Mouse (Mus musculus) hindbrain, embryonic 13.5 days (tissue): ENCODE measurements at regions not wholly inside any gene's neighbourhood (a gene's known extent, or its start where the extent isn't known, plus 50 kb on each side); places are given as distances from the start of the nearest gene placed in this dataset.

Experiments
- ATAC-seq: fragments of 200-750 bp; cut with Nextera tagmentation; 2 replicates; pipeline ENCODE4 v1.8.0; 2017; ENCODE audit warnings: moderate TSS enrichment; ENCODE audit not compliant: low FRiP score
- H3K27ac ChIP-seq: fragments of 300-500 bp; sonication (generic); 2 replicates; pipeline ENCODE4 v1.5.1; 2015; ENCODE audit warnings: inconsistent platforms, mild to moderate bottlenecking, moderate library complexity
- H3K27me3 ChIP-seq: fragments of 300-500 bp; sonication (generic); 2 replicates; pipeline ENCODE4 v1.6.1; 2015; ENCODE audit warnings: mild to moderate bottlenecking, inconsistent platforms
- H3K36me3 ChIP-seq: fragments of 300-500 bp; sonication (generic); 2 replicates; pipeline ENCODE4 v1.6.1; 2015; ENCODE audit warnings: mild to moderate bottlenecking, inconsistent platforms
- H3K4me1 ChIP-seq: fragments of 300-500 bp; sonication (generic); replicated peaks from 2 replicates; pipeline ENCODE4 v1.6.1; 2015; ENCODE audit warnings: inconsistent platforms
- H3K4me2 ChIP-seq: fragments of 300-500 bp; sonication (generic); 2 replicates; pipeline ENCODE4 v1.6.1; 2015; ENCODE audit warnings: inconsistent platforms, mild to moderate bottlenecking, moderate library complexity
- H3K4me3 ChIP-seq: fragments of 300-500 bp; sonication (generic); 2 replicates; pipeline ENCODE4 v1.5.1; 2015; ENCODE audit warnings: mild to moderate bottlenecking, inconsistent platforms
- H3K9ac ChIP-seq: fragments of 300-500 bp; sonication (generic); 2 replicates; pipeline ENCODE4 v1.6.1; 2015; ENCODE audit warnings: mild to moderate bottlenecking, inconsistent platforms
- H3K9me3 ChIP-seq: fragments of 300-500 bp; sonication (generic); 2 replicates; pipeline ENCODE4 v1.6.1; 2016; ENCODE audit warnings: inconsistent platforms
- WGBS: fragments of 180-500 bp; shearing (Covaris S2); methylation state at CpG from one replicate; pipeline ENCODE4 v1.1.7; 2015; 5-methylcytosine and 5-hydroxymethylcytosine counted together

DNA sequence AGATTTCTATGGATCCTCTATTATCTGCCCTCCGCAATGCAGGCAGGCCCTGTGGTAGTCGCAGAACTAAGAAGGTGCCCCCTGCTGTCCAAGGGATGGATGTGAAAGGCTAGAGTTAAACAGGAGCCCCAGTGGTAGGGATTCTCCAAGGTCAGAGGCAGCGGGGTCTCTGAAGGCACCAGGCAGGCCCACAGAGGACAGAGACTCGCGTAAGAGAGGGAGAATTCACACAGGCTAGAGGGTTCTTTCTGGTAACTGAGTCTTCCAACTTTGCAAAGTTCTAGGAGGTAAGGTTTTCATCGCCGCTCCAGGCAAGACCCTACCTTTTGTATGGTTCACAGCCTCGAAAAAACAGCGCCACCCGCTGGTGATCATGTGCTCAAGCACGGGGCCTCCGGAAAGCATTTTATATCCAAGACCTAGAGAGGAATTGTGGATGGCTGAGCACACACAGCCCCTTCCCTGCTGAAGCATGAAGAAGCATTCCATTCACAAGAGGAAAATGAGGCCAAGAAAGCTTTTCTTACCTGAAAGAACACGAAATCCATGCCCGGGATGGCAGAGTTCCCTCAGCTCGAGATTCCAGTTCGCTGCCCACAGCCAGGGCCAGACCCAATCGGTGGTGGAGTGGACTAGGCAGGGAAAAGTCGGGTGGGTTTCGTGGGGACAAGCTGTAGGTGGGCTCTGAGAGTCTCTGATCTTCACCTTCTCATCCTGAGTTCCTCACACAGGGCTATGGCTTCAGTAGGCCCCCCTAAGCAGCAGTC, 102.6 kb upstream of the Csf3r start:
- Histone ChIP-seq H3K27me3 (peaks cover 14% of the 10 kb centered on the region; the same call in 1 of the 2 replicates), H3K27ac (peak overlapping the region; percentile 60), H3K4me2 (peak overlapping the region; percentile 32; the same call in 1 of the 2 replicates), H3K36me3 (no peaks in the 10 kb centered on the region), H3K9me3 (no peaks in the 10 kb centered on the region), H3K4me3 (no peak overlapping the region), H3K9ac (peak overlapping the region; percentile 55; the same call in 1 of the 2 replicates), H3K4me1 (peaks cover 60% of the 10 kb centered on the region)
- WGBS: 12% methylated on average over 19 of the region's 19 CpGs
- ATAC-seq: peak; percentile 37; the same call in 1 of the 2 replicates

DNA sequence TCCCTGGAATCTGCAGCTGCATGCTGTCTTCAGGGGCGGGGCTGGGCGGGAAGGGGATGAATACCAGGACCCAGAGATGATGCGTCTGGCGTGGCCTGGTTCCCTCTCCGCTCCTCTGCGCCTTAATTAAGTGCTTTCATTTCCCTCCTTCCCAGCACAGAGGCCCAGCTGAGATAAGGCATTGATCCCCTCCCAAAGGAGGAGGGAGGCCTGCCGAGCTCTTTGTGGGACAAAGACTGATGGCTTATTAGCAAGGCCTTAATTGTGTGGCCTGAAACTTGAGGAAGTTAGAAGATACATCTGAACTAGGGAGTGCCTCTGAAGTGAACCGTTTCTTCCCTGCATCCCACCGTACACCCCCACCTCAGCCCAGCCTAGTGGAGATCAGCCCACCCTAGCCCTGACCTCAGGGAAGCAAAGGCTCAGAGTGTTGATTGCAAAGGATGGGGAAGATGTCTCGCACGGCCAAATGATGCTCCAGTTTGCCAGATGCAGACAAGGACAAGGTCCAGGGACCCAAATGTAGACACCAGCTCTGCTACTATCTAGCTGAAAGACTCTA, 102.0 kb upstream of the Csf3r start:
- 0 out of 2 replicates have a peak, but pooled peaks have one; percentile 5 for ATAC-seq
- no peak overlapping the region for H3K4me2 ChIP-seq
- H3K4me1 ChIP-seq: peaks cover 54% of the 10 kb centered on the region
- H3K4me3 ChIP-seq: no peak overlapping the region
- H3K9ac ChIP-seq: peak overlapping the region; percentile 19; the same call in 1 of the 2 replicates
- peaks cover 14% of the 10 kb centered on the region; the same call in 1 of the 2 replicates for H3K27me3 ChIP-seq
- no peaks in the 10 kb centered on the region for H3K36me3 ChIP-seq
- WGBS: 9% methylated on average over 11 of the region's 11 CpGs
- peak overlapping the region; percentile 60 for H3K27ac ChIP-seq
- H3K9me3 ChIP-seq: no peaks in the 10 kb centered on the region

GRCm38 (mm10) chr4:125923225-125923624, 101.1 kb upstream of the Csf3r start:
- ATAC-seq: peak; percentile 22; the same call in 1 of the 2 replicates
- Histone ChIP-seq H3K4me3 (no peak overlapping the region), H3K9me3 (no peaks in the 10 kb centered on the region), H3K27ac (peak overlapping the region; percentile 60), H3K9ac (peak overlapping the region; percentile 19; the same call in 1 of the 2 replicates), H3K4me2 (no peak overlapping the region), H3K27me3 (peaks cover 19% of the 10 kb centered on the region; the same call in 1 of the 2 replicates), H3K4me1 (peaks cover 53% of the 10 kb centered on the region), H3K36me3 (no peaks in the 10 kb centered on the region)
- WGBS: 14% methylated on average over 7 of the region's 7 CpGs

DNA sequence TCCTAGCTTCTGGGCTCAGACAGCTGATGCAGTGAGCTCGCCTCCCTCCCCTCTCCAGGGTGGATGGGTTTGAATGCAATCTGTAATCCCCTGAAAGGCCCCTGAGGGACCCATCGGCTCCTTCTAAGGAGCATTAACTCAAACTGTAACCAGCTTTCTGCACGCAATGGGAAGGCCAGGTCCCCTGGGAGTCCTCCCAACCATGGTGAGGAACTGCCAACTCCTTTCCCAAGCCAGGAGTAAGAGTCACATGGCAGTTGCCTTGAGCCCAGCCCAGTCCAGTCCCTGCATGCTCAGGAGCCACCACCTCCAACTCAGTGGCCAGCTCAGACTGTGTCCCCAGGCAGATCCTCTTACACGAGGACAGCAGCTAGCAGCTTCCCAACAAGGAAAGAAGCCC, 96.2 kb upstream of the Csf3r start:
- Histone ChIP-seq H3K27ac (no peak overlapping the region), H3K36me3 (no peaks in the 10 kb centered on the region), H3K9ac (no peak overlapping the region), H3K4me3 (no peak overlapping the region), H3K27me3 (0 out of 2 replicates have a peak, but pooled peaks cover 7% of the 10 kb centered on the region), H3K4me2 (no peak overlapping the region), H3K4me1 (peaks cover 73% of the 10 kb centered on the region), H3K9me3 (no peaks in the 10 kb centered on the region)
- WGBS: 32% methylated on average over 4 of the region's 4 CpGs
- ATAC-seq: no peak

GRCm38 (mm10) chr4:125929122-125929772, 95.1 kb upstream of the Csf3r start:
- H3K27ac ChIP-seq: peak overlapping the region; percentile 66
- no peaks in the 10 kb centered on the region for H3K36me3 ChIP-seq
- no peaks in the 10 kb centered on the region for H3K9me3 ChIP-seq
- WGBS: 51% methylated on average over 17 of the region's 17 CpGs
- no peak overlapping the region for H3K4me2 ChIP-seq
- 0 out of 2 replicates have a peak, but pooled peaks cover 7% of the 10 kb centered on the region for H3K27me3 ChIP-seq
- peaks cover 74% of the 10 kb centered on the region for H3K4me1 ChIP-seq
- H3K9ac ChIP-seq: no peak overlapping the region
- no peak overlapping the region for H3K4me3 ChIP-seq
- ATAC-seq: no peak

DNA sequence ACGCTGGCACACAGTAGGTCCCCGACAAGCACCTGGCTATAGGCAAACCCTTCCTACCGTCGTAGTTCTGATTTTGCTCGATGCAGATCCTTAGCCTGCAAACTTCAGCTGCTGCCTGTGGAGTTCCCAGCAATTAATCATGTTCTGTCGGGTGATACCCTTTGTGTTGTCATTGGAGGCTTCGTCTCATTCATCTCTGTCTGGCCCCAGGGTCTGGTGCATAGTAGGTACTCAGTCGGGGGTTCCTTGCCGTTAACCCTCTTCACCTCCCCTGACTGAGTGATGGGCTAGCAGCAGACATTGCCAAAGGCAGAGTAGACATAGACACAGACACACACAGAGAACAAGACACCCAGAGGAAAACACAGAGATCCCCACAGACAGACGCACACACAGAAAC, 93.6 kb upstream of the Csf3r start:
- peak overlapping the region; percentile 90 for H3K27ac ChIP-seq
- 20% methylated on average over 10 of the region's 10 CpGs for WGBS
- ATAC-seq: no peak
- 0 out of 2 replicates have a peak, but pooled peaks cover 7% of the 10 kb centered on the region for H3K27me3 ChIP-seq
- H3K4me1 ChIP-seq: peaks cover 61% of the 10 kb centered on the region
- H3K4me2 ChIP-seq: no peak overlapping the region
- no peak overlapping the region for H3K4me3 ChIP-seq
- H3K9ac ChIP-seq: no peak overlapping the region
- no peaks in the 10 kb centered on the region for H3K36me3 ChIP-seq
- no peaks in the 10 kb centered on the region for H3K9me3 ChIP-seq

DNA sequence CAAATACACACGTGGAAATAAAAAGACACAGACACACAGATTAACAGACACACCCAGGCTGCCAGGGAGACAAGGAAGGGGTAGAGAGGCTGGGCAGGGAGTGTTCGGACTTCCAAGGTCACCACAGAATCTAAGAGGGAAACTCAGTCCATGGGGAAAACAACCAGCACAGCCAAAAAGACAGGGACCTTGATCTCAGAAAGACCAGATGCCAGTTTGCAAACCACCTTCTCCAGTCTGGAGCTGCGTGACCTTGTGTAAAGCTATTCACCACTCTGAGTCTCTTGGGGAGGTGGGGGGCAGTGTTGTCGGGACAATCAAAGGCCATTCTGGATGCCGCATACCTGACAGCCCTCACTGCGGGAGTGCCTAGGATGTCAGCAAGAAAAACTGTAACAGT, 93.0 kb upstream of the Csf3r start:
- H3K9ac ChIP-seq: no peak overlapping the region
- H3K36me3 ChIP-seq: no peaks in the 10 kb centered on the region
- no peak for ATAC-seq
- H3K27ac ChIP-seq: peak overlapping the region; percentile 90
- no peaks in the 10 kb centered on the region for H3K9me3 ChIP-seq
- peaks cover 61% of the 10 kb centered on the region for H3K4me1 ChIP-seq
- 0 out of 2 replicates have a peak, but pooled peaks cover 6% of the 10 kb centered on the region for H3K27me3 ChIP-seq
- no peak overlapping the region for H3K4me3 ChIP-seq
- 39% methylated on average over 6 of the region's 6 CpGs for WGBS
- H3K4me2 ChIP-seq: no peak overlapping the region

DNA sequence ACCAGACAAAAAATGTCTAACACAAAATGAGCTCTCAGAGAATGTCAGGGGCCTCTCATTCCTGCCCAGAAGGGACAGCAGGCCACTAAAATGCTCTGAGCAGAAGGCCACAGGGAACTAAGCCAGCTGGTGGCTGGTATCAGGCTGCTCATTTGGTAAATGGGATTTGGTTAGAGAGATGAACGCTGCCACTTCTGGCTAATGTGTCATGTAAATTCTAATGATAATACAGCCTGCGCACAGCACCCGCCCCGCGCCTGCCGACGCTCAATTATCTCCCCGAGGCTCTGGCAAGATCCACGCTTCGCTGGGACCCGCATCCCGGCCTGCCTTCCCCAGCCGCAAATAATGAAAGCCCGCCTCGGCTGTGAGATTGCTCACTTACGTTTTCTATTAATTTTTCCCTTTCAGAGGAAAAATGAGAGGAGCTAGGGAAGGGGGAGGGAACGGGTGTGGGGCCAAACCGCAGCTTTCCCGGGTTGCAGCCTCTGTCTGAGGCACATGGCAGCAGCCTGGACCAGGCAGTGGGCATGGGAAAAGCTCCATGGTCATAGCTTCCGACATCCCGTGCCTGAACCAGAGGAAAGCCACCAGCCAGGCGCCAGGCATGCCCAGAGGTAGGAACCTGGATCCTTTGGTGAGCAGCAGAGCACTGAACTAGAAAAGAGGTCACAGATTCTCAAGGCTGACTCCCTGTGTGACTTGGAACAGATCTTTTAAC, 92.2 kb upstream of the Csf3r start:
- Histone ChIP-seq H3K27ac (peak overlapping the region; percentile 90), H3K4me3 (no peak overlapping the region), H3K9ac (peak overlapping the region; percentile 43; the same call in 1 of the 2 replicates), H3K9me3 (no peaks in the 10 kb centered on the region), H3K4me2 (no peak overlapping the region), H3K36me3 (no peaks in the 10 kb centered on the region), H3K27me3 (0 out of 2 replicates have a peak, but pooled peaks cover 7% of the 10 kb centered on the region), H3K4me1 (peaks cover 61% of the 10 kb centered on the region)
- peak; percentile 52; the same call in 1 of the 2 replicates for ATAC-seq
- WGBS: 30% methylated on average over 22 of the region's 22 CpGs

DNA sequence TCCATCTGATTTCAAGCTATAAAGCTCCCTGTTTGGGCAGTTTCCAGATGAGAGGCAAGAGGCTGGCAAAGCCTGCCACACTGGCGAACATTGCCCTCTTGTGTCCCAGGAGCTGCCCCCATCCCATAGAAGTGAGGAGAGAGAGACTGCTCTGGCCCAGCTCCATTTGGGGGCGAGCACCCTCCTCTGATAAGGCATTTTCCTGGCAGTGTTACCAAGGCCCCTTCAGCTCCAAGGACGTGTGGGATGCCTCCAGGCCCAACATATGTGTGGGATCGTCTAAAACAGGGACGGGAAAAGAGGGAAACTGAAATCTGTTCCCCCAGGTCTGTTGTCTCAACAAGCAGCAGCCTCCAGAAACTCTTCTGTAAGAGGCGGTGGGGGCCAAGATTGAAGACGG, 88.0 kb upstream of the Csf3r start:
- peaks cover 18% of the 10 kb centered on the region; the same call in 1 of the 2 replicates for H3K27me3 ChIP-seq
- H3K9me3 ChIP-seq: no peaks in the 10 kb centered on the region
- no peak overlapping the region for H3K4me2 ChIP-seq
- H3K9ac ChIP-seq: no peak overlapping the region
- no peaks in the 10 kb centered on the region for H3K36me3 ChIP-seq
- ATAC-seq: no peak
- no peak overlapping the region for H3K27ac ChIP-seq
- 76% methylated on average over 7 of the region's 7 CpGs for WGBS
- H3K4me3 ChIP-seq: no peak overlapping the region
- H3K4me1 ChIP-seq: peaks cover 28% of the 10 kb centered on the region

GRCm38 (mm10) chr4:125938186-125938585, 86.2 kb upstream of the Csf3r start:
- Histone ChIP-seq H3K4me2 (no peak overlapping the region), H3K9ac (no peak overlapping the region), H3K9me3 (no peaks in the 10 kb centered on the region), H3K36me3 (no peaks in the 10 kb centered on the region), H3K4me1 (peaks cover 10% of the 10 kb centered on the region), H3K4me3 (no peak overlapping the region), H3K27me3 (peaks cover 22% of the 10 kb centered on the region; the same call in 1 of the 2 replicates), H3K27ac (no peak overlapping the region)
- ATAC-seq: no peak
- whole genome bisulfite sequencing: 40% methylated on average over 6 of the region's 6 CpGs

DNA sequence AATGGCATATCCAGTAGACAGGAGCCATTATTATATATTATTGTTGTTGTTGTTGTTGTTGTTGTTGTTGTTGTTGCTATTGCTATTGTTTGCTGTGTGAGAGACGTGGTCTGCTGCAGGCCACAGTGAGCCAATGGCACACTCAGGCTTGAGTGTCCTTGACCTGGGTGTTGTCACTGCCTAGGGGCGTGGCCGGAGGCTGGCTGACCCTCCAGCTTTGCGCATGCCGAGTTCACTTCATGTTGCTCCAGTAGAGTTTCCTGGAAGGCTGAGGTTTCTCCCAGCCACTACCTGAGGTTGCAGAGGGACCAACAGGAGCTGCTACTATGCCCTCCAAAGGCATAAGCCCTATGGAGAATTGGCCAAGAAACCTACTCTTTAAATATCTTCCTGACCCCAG, 83.1 kb upstream of the Csf3r start:
- no peak overlapping the region for H3K27ac ChIP-seq
- H3K9ac ChIP-seq: no peak overlapping the region
- WGBS: 64% methylated on average over 5 of the region's 5 CpGs
- no peaks in the 10 kb centered on the region for H3K36me3 ChIP-seq
- H3K4me3 ChIP-seq: no peak overlapping the region
- H3K4me2 ChIP-seq: no peak overlapping the region
- no peak for ATAC-seq
- H3K4me1 ChIP-seq: peaks cover 19% of the 10 kb centered on the region
- no peaks in the 10 kb centered on the region for H3K9me3 ChIP-seq
- H3K27me3 ChIP-seq: peaks cover 22% of the 10 kb centered on the region; the same call in 1 of the 2 replicates
